Mouse (Mus musculus): Measurements from ENCODE around the gene Supt3. TPM values are rescaled to one million over a fixed set of nuclear protein-coding genes. Genes with fewer than 3 reads are reported as not detected.

Supt3 gene
- polyA plus RNA-seq, 2 experiments from 2014 or later: 18.0 to 22.0 TPM

DNA sequence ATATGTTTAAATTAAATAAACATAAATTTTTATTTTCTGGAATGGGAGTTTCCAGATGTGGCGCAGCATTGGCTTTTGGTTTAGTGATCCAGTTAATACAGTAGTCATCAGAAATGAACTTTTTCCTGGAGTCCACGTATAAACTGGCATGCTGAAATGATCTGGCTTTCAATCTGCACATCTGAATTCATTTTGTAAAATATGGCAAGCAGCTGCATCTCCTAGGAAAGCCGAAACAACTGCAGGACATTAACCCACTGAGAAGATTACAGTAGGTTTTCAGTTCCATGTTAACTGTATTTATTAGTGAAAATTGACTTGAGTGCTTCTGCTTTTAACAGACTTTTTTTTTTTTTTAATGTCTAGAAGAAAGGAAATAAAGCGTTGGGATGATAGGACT is 5.4 kb downstream of the Supt3 start:
- no peak for ATAC-seq

DNA sequence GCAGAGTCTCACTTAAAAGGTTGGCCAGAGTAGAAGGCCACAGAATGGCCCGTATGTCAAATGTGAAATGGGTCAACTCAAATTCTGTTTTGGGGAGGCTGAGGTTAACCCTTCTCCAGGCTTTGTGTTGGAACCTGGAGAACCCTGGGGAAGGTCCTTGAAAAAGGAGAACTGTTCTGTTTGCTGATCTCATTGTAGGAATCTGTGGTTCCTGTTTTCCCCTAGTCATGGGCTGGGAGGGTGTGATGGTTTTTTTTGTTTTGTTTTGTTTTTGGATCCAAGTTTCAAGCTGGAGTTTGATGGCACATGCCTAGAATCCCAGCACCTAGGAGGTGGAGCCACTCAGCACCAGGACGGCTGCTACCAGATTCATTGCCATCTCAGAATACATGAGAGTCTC is 6.2 kb downstream of the Supt3 start:
- no peak for ATAC-seq

GRCm38 (mm10) chr17:44788982-44789747 is 12.2 kb downstream of the Supt3 start:
- ATAC-seq: no peak

DNA sequence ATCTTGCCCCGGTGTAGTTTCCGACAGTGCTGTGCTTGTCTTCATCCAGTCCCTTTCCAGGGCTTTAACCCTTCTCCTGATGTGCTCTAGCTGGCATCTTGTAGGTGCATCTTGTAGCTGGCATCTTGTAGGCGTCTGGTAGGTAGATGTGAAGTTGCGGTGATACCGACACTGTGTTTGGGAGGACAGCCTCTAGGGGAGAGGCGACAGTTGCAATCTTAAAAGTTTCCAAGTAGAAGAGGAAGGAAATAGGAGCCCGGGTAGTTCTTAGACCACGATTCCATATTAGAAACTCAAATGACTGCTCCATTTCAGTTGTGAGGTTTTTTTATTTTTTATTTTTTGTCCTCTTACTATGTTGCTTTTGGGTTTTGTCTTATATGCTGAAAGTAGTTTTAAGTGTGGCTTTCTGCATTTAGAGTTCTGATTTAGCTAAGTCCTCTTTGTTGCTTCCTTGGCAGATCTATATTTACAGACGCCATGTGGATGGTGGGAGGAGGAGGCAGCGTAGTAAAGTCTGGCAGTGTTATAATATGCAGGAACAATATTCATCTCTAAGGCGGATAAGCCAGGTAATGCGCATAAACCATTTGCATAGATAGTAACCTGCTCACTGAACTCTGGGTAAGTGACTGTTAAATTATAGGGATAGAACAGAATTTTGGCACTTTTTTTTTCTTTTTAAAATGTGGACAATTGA is 15.4 kb downstream of the Supt3 start:
- ATAC-seq: no peak

DNA sequence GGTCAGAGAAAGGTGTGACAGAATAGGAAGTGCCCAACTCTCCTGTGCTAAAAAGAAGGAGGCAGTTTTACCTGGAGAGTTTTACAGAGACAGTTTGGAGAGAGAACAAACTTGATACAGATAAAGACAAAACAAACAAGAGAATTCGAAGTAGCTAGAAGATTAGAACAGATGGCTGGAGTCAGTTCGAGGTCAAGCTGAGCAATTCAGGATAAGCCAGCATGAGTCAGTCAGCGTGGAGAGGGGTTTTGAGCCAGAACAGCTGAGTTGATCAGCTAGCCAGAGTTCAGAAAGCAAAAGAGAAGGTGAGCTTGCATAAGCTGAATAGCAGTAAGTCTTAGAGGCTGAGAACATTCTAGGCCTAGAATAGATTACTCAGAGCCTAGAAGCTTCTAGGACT is 20.4 kb downstream of the Supt3 start:
- ATAC-seq: no peak

DNA sequence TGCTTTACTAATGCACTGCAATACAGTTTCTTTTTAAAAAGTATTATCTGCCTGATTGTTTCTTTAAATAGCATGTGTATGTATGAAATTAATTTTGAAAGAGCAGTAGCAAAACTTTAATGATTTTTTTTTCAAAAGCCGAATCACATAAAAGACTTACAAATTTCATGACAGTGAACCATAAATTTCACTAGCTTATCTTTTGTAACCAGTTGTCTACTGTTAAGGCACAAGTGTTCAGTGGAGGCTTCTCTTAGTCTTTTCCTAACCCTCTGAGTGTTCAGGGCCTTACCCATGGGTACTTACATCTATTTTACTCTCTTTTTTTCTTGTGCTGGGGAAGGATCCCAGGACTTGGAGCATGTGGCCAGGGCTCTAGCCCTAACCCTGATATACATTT is 30.1 kb downstream of the Supt3 start:
- no peak for ATAC-seq

DNA sequence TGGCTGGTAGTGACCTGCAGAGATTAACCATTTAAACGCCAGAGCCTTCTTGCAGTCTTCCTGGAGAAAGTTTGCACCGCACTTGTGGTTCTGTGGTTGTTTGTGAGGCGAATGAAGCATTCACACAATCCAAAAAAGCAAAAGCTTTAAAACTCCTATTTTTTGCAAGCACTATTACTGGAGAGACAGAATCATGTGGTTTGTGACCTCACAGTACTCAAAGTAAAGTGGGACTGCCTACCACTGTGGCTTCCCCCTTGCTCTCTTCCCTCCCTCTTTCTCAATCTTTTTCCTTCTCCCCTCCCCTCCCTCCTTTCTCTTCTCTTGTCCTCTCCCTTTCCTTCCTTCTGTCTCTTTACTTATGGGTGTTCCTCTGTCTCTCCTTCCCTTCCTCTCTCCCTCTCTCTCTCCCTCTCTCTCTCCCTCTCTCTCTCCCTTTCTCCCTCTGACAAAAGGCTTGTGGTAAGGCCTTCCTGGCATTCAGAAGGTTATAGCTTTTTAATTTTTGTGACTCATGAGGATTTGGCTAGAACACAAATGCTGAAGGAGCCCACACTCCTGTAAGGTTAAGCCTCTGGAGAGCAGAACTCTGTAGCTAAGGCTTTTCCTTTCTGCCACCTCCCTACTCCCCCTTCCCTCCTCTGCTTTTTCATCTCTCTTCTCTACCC is 37.7 kb downstream of the Supt3 start, which contains the start of gene Runx2:
Runx2 (minus strand) TSS at position 290 of the 668 bp plus-strand sequence.
- ATAC-seq: no peak

DNA sequence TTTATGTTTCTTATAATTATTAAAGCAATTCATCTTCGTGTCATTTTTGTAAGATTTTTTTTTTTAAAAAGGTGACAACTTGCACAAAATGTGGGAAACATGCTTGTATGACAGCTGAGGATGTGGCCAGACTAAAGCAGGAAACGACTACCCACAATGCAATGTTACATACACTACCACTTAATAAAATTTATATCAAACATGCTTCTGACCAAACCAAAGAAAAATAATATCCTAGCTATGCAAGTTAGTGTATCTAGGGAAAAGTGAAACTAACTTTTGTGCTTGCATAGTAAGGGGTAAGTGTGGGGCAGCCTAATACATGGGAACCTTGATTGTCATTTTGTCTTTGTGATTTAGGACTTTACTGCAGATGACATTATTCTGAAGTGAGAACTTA is 41.9 kb downstream of the Supt3 start:
- ATAC-seq: peak; percentile 70

DNA sequence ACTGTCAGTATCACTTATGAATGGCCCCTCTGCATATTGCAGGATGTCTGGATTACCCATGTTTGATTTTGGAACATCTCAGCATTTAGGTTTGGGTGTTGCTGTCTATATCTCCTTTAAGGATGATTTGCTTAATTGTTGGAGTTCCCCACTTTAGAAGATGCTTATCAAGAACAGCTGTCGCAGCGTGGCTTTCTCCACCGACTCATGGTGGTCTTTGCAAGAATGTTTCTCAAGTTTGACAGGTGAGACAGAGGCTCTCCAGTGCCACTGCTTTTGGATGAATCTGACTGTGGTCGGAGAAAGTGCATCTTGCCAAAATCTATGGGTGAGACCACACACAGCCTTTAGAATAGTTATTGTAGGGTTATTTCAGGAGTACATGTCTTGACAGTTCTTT is 42.9 kb downstream of the Supt3 start:
- no peak for ATAC-seq

DNA sequence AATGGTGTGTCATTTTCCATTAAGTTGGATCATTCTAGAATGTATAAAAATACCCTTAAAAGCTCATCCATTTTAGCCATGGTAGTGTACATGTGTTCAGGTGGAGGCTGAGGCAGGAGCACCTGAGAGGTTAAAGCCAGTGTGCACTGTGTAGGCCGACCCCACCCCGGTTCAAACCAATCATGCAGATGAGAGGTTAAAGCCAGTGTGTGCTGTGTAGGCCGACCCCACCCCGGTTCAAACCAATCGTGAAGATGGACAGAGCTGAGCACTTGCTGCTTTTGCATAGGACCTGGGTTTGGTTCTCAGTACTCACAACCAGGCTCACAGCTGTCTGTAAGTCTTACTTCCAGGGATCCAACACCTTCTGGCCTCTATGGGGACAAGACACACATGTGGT is 45.0 kb downstream of the Supt3 start:
- ATAC-seq: no peak

GRCm38 (mm10) chr17:44827124-44827523 is 50.2 kb downstream of the Supt3 start:
- ATAC-seq: no peak

DNA sequence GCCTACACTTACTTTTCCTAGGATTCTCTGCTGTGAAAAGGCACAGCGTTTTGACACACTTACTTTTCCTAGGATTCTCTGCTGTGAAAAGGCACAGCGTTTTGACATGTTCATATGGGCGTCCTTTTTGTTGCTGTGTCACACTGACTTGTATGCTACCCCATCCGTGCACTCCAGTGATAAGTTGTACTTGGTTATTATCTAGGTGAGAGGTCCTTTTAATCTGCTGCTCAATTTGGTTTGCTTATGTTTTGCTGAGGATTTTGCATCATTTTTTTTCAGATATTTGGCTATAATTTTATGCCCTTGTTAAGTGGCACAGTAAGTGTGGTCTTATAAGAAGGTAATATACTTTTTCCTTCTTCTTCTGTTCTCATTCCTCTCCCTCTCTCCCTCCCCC is 51.0 kb downstream of the Supt3 start:
- no peak for ATAC-seq

GRCm38 (mm10) chr17:44829587-44829986 is 52.6 kb downstream of the Supt3 start:
- ATAC-seq: no peak

DNA sequence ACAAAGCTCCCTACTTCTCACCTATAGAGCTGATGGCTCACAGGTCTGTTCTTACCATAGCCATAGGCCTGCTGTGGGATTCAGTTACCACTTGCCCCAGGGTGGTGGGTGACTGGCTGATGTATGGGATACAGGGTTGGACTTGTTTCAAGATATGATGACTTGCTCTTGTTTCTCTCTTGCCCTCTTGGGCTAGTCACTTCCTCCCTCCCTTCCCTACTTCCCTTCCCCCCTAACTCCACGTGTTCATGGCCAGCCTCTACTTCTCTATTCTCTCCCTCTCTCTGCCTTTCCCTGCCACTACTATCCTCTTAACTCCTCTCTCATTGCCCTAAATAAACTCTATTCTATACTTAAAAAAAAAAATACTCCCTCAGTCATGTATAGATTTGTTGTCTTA is 54.2 kb downstream of the Supt3 start:
- ATAC-seq: no peak

GRCm38 (mm10) chr17:44842184-44842583 is 65.2 kb downstream of the Supt3 start:
- ATAC-seq: no peak

GRCm38 (mm10) chr17:44863165-44863564 is 86.2 kb downstream of the Supt3 start:
- ATAC-seq: no peak

DNA sequence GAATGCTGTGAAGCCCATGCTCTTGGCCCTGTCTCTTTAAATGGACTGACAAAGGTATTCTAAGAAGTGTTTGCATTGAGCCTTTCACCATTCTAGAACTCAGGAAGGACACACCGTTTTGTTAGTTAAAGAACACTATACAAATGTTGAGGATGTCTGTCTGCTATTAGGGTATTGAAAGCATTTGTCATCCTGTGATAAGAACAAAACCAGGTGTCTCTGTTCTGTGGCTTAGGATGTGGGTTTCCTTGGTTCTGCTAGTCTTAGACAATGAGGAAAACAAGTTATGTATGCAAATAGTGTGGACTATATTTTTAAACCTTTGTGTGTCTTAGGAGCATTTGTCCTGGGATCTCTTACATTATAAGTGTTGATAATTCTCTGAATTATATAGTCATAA is 116.6 kb downstream of the Supt3 start:
- ATAC-seq: peak; percentile 92

GRCm38 (mm10) chr17:44943536-44944090 is 166.7 kb downstream of the Supt3 start:
- ATAC-seq: no peak

GRCm38 (mm10) chr17:44945333-44945732 is 168.4 kb downstream of the Supt3 start:
- ATAC-seq: no peak

DNA sequence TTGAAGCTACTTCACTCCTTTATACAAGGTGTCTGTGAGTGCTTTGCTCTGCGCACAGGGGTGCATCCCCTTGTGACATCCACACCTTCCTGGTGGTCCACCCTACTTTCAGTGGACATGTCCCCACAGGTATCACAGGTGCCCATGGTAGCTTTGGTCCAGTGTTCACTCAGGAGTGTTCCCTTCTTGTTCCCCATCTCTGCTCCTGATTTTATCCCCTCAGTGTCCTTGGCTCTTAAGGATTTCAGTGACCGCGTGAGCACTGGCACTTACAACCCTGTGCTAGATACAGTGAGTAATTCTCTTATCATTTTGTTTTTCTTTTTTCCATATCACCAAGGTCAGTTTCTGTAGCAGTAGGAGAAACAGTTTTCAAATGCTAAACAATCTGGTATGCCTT is 171.4 kb downstream of the Supt3 start:
- no peak for ATAC-seq

DNA sequence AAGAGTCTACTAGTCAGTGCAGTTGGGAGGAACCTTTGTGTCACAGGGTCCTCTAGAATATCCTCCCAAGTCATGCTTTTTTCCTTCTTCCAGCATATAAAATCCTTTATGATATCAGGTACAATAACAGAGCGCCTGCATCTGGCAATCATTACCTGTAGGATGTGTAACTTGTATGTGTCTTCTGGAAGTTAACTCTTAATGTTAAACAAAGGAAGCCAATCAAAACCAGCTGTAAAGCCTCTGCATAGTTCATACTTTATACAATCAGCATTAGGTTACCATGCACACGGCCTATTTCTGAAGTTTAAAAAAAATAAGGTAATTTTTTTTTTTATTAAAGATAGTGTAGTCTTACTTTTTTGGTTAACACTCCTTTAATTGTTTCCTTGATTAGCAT is 179.7 kb downstream of the Supt3 start:
- ATAC-seq: no peak

GRCm38 (mm10) chr17:44963051-44963798 is 186.3 kb downstream of the Supt3 start:
- no peak for ATAC-seq

DNA sequence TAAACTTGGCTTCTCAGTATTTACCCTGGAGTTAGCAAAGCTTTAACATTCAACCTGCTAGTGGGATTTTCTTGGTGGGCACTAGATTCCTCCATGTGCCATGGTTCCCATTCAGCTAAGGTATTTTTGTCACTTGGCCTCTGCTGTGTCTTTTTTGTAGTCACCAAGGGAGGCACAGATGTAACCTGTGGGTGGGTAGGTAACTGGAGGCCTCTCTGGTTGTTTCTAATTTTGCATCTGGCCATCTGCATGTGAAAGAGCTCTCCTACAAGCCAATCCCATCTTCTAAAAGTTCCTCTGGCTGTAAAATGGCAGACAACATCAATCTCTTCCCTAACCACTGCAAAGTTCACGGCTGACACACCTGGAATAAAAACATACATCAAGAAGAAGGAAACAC is 190.2 kb downstream of the Supt3 start:
- ATAC-seq: no peak
